Mouse (Mus musculus) cerebellum, postnatal 25 days (tissue): ENCODE measurements around the gene Spint2.

Experiments used
- DNase-seq, 2 experiments: peaks; one replicate each; pipeline ENCODE4 v3.0.0; 2021; ENCODE audit warnings: mixed read lengths in 2 of 2

Spint2 gene

GRCm38 (mm10) chr7:29281201-29282073 is at the start of gene Spint2:
Gene Spint2, minus strand, starts transcription at chr7:29281912.
- DNase-seq: peak; percentile 84 to 91

- no peak for DNase-seq
Observed at GRCm38 (mm10) chr7:29328984-29329383, 47.3 kb upstream of the Spint2 start.

- no peak for DNase-seq
Observed at GRCm38 (mm10) chr7:29327087-29327486, 45.4 kb upstream of the Spint2 start.

GRCm38 (mm10) chr7:29319337-29320307 is 37.9 kb upstream of the Spint2 start:
- DNase-seq: no peak

DNA sequence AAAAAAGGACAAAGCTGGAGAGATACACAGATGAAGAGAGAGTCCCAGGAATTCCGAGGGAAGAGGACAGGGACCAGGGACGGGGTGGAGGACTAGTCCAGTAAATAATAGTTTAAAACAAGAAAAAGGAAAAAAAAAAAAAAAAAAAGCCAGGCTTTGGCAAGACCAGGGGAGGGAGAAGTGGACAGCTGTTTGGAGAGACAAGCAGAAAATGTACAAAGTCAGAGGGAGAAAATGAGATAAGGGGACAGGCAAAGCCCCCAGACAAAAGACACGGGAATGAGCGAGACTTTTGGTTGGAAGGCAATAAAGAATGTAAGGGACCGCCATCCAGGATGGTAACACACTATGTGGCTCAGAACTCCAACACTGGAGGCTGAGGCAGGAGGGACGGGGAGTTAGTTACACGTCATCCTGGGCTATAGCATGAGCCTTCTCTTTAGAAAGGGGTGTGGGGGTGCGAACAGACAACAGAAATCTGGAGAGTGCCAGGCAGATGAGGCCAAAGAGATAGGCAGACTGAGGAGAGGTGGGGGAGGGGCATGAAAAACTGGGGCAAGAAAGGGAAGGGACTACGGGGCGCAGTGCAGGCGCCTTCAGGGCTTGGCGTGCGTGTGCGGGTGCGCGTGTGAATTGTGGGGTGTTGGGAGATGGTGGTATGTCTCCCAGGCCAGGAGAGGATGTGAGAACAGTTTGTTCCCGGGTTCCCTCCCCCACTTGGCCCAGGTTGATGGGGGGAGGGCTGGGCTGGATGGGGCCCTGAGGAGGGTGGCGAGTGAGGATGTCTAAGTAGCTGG is 36.6 kb upstream of the Spint2 start:
- peak in 1 of 2 experiments; percentile 60 for DNase-seq

- peak in 1 of 2 experiments; percentile 33 for DNase-seq
Observed at GRCm38 (mm10) chr7:29317558-29317957, 35.8 kb upstream of the Spint2 start.

- DNase-seq: peak; percentile 78 to 86
Observed at GRCm38 (mm10) chr7:29316976-29317375, 35.3 kb upstream of the Spint2 start.

GRCm38 (mm10) chr7:29316137-29316734 is 34.5 kb upstream of the Spint2 start:
- peak in 1 of 2 experiments; percentile 45 for DNase-seq

GRCm38 (mm10) chr7:29314844-29315628 is 33.3 kb upstream of the Spint2 start:
- no peak for DNase-seq

- DNase-seq: peak in 1 of 2 experiments; percentile 23
Observed at GRCm38 (mm10) chr7:29313572-29314261, 32.0 kb upstream of the Spint2 start.

- DNase-seq: no peak
Observed at GRCm38 (mm10) chr7:29313051-29313450, 31.3 kb upstream of the Spint2 start.

DNA sequence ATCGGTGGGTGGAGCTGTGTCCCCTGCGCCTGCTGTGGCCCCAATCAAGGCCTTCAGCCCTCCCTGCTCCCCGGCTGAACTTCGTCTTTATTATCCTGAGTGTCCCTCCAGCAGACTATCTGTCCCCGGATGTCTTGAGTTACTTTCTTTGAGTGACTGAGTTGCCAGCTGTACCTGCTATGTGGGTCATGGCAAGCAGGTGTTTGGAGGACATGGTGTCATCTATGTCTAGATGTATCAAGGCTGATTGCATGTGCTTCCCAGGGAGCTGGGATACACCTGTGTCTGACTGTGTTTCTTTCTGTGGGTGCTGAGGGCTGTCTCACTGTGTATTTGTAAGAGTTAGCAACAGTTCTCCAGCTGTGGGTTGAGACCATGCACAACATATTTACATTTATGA is 28.0 kb upstream of the Spint2 start:
- DNase-seq: no peak

DNA sequence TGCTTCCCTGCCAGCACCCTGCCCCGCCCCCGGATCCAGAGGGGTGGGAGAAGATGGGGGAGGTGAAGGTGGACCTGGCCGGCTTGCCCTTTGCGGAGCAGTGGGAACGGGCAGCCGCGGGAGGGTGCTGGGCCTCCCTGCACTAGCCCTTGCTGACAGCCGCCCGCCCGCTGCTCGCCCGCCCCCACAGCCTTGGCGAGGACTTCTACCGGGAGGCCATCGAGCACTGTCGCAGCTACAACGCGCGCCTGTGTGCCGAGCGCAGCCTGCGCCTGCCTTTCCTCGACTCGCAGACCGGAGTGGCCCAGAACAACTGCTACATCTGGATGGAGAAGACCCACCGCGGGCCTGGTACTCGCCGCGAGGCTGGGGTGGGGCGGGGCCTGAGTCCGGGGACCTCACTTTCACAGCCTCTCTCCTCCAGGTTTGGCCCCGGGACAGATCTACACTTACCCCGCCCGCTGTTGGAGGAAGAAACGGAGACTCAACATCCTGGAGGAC is 27.6 kb upstream of the Spint2 start:
- DNase-seq: peak; percentile 68 to 75

DNA sequence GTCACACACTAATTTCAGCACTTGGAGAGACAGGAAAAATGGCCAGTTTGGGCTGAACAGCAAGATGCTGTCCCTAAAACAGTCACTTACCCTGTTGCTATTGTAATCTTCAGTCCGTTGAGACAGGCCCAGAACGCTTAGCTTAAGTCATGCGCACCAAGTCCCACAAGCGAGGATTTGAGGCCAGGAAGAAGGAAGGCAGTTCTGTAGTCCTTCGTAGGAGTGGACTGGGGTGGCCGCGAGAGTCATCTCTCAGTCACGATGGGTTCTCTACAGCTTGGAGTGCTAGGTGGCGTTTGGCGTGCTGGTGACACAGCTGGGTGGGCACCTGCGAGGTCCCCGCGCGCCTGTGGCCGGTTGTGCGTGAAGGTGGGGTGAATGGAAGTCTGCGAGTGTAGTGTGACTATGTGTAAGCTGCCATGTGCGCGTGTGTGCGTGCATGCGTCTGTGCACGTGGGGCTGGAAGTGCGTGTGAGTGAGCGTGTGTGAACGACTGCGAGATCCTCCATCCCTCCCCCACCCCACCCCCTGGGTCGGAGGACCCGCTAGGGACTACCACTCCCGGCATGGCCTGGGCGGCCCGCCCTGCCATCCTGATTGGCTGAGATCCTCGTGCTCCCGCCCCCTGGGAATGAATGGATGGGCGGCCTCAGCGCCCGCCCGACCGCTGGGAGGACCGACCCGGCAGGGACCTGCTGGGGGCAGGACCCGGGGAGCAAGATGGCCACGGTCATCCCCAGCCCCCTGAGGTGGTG is 25.8 kb upstream of the Spint2 start:
- peak; percentile 98 for DNase-seq

DNA sequence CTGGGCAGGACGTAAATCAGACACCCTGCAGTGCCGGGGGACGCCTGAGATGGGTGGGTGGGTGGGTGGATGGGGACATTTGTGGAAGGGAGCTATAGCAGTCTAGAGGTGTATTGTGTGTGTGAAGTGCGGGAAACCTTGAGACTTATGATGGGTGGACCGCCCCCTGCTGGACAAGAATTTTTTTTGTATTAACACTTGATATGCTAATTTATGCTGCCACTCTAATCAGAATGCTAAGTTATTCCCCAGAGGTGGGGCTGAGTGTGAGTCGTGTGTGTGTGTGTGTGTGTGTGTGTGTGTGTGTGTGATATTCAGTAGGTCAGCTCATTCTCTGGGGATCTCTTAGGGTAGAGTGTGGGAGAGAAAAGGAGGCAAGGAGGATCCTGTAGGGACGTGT is 24.9 kb upstream of the Spint2 start:
- DNase-seq: peak in 1 of 2 experiments; percentile 68

DNA sequence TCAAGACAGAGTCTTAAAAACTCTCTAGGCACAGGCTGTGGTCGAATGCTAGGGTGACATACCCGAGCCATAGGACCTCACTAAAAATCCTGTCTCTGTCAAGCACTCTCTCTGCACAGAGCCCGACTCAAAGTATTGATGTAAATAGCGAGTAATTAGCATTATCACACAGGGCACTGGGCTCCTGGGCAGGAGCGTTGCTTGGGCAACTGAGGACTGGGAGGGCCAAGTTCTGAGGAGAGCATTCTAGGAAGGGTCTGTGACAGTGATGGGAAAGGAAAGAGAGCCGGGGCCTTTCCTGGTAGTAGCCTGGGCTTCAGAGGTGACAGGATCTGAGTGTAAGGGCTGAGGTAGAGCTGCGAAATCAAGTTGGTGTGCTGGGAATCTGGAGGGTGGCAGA is 24.4 kb upstream of the Spint2 start:
- DNase-seq: no peak

- DNase-seq: peak in 1 of 2 experiments; percentile 61
Observed at GRCm38 (mm10) chr7:29305263-29305988, 23.7 kb upstream of the Spint2 start.

DNA sequence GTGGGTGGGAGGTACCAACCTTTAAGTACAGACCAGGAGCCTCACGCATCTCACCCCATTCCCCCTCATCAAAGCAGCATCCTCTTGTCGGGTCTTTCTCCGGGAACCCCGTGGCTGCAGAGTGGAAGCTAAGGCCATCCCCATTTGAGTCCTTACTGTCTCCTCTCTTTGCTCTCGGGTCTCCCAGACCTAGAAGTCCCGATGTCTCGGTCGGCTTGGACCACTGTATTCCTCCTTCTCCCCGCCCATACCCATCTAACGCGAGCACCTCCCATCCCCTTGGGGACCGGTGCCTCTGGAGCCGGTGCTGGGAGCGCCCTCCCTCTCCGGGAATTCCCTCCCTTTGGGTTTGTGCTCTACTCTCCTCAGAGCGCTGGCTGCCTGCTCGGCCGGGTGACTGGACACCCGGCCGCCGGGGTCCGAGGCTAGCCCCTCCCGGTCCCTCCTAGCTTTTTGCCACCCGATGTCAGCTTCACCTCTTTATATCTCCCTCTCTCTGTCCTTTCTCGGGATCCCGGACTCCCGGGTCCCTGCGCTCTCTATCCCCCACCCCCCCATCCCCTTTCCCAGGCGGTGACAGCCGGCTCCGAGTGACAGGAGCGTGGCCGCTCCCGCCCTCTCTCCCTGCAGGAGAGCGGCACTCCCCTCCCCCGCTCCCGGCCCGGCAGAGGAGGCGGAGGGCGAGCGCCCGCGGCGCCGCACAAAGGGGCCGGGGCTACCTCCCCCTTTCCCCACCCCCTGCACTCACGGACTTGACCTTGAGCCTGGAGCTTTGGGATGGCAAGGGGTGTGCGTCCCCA is 23.0 kb upstream of the Spint2 start:
- DNase-seq: peak in 1 of 2 experiments; percentile 60
